Comparison of ENCODE assay signal across 13 mouse cellular contexts in genomic region chr1:132289965-132290364, GRCm38 (mm10). TPM values are rescaled to one million over a fixed set of nuclear protein-coding genes. Genes with fewer than 3 reads are reported as not detected.
A peak's percentile ranks its signal among the peaks of the same experiment; 100 is the strongest.
DNase-seq lines count a peak whose midpoint lies in the region; ATAC-seq and TF ChIP-seq lines count a peak whose summit lies in the region.
"Had no signal": no experiment of that assay in that cellular context is flagged by ENCODE, and none has a peak within 500 bp of the region (broad histone marks: within the 10 kb centered on the region; RNA-seq: fewer than 3 reads in every experiment).

No protein-coding gene starts in this region.

- no peaks in the 10 kb centered on the region for H3K9me3 ChIP-seq in megakaryocyte, embryonic 14.5 days
- no peaks in the 10 kb centered on the region for H3K9me3 ChIP-seq in hindbrain, embryonic 13.5 days
- H3K9me3 ChIP-seq: limb, embryonic 10.5 days; lung, embryonic 15.5 days had no signal

- no peak for TF ChIP-seq CTCF in cerebellum, adult 2 months (IDR thresholded peaks at IDR 0.05; ENCODE audit: borderline replicate concordance, insufficient read depth, low read depth, low read length)

- H3K4me2 ChIP-seq in hindbrain, embryonic 13.5 days, result no peak overlapping the region
- H3K4me2 ChIP-seq: lung, embryonic 15.5 days had no signal

- peaks cover 90% of the 10 kb centered on the region for H3K27me3 ChIP-seq in megakaryocyte, embryonic 14.5 days (replicated peaks)
- no peaks in the 10 kb centered on the region for H3K27me3 ChIP-seq in cerebellum, adult 2 months (ENCODE audit: control insufficient read depth, insufficient read depth, low read length)
- H3K27me3 ChIP-seq in hindbrain, embryonic 13.5 days, result 0 out of 2 replicates have a peak, but pooled peaks cover 8% of the 10 kb centered on the region
- H3K27me3 ChIP-seq: lung, embryonic 15.5 days had no signal

- 0 out of 2 replicates have a peak, but pooled peaks have one; percentile 15 for TF ChIP-seq POLR2A in cerebellum, adult 2 months (IDR thresholded peaks at IDR 0.05; ENCODE audit: borderline replicate concordance, insufficient read depth, low read length)

- no peak for ATAC-seq in megakaryocyte, adult 5-6 weeks (ENCODE audit: poor library complexity, severe bottlenecking)
- ATAC-seq in hindbrain, embryonic 13.5 days (ENCODE audit: low FRiP score), result no peak

- peak; percentile 58 to 75 for DNase-seq in cerebellum, adult 2 months
- peak; percentile 87 for DNase-seq in retina, postnatal 1 day
- DNase-seq in adrenal gland, adult 18-20 months (ENCODE audit: low spot score in 2 of 2), result no peak
- DNase-seq in layer of hippocampus, postnatal 36 days, result no peak
- DNase-seq: adrenal gland, adult 8-10 months; embryo, embryonic 11 days; thymus, postnatal 36 days had no signal

- peaks cover 5% of the 10 kb centered on the region for H3K4me1 ChIP-seq in megakaryocyte, embryonic 14.5 days
- peaks cover 34% of the 10 kb centered on the region for H3K4me1 ChIP-seq in cerebellum, adult 2 months (ENCODE audit: control insufficient read depth, insufficient read depth, low read length)
- H3K4me1 ChIP-seq in hindbrain, embryonic 13.5 days (replicated peaks), result peaks cover 58% of the 10 kb centered on the region

- no peaks in the 10 kb centered on the region for H3K36me3 ChIP-seq in megakaryocyte, embryonic 14.5 days (replicated peaks; ENCODE audit: low read length)
- no peaks in the 10 kb centered on the region for H3K36me3 ChIP-seq in hindbrain, embryonic 13.5 days
- H3K36me3 ChIP-seq: limb, embryonic 10.5 days; lung, embryonic 15.5 days had no signal

- H3K27ac ChIP-seq in cerebellum, adult 2 months (ENCODE audit: insufficient read depth, low read length), result no peak overlapping the region
- H3K27ac ChIP-seq in hindbrain, embryonic 13.5 days, result peak overlapping the region; percentile 75
- H3K27ac ChIP-seq: kidney, postnatal 0 days; limb, embryonic 10.5 days; lung, embryonic 15.5 days had no signal

- 17% methylated on average over 6 of the region's 6 CpGs for WGBS in cerebellum, adult 2 months
- WGBS in hindbrain, embryonic 13.5 days, result 46% methylated on average over 6 of the region's 6 CpGs

- H3K9ac ChIP-seq in hindbrain, embryonic 13.5 days, result 0 out of 2 replicates have a peak overlapping the region, but pooled peaks have one; percentile 5
- H3K9ac ChIP-seq: lung, embryonic 15.5 days had no signal

- H3K4me3 ChIP-seq in megakaryocyte, embryonic 14.5 days (replicated peaks), result peak overlapping the region; percentile 19
- no peak overlapping the region for H3K4me3 ChIP-seq in cerebellum, adult 2 months (replicated peaks; ENCODE audit: insufficient read depth, low read depth, low read length)
- no peak overlapping the region for H3K4me3 ChIP-seq in hindbrain, embryonic 13.5 days
- H3K4me3 ChIP-seq: limb, embryonic 10.5 days; lung, embryonic 15.5 days had no signal

RNA-seq across cellular contexts. Expression of gene Klhdc8a, which starts 8.5 kb away (rescaled TPM):
- not detected in 2 replicates for polyA plus RNA-seq in megakaryocyte, embryonic 14.5 days (2012; ENCODE audit: insufficient read depth, low replicate concordance)
- not detected in 2 replicates for total RNA-seq in megakaryocyte, adult 5-6 weeks (2015)
- total RNA-seq in megakaryocyte, adult 5-6 weeks (2017), result not detected in 2 replicates
- 25.1 and 29.6 TPM in 2 replicates for polyA plus RNA-seq in cerebellum, adult 2 months (2012; rRNA removed)
- polyA plus RNA-seq in hindbrain, embryonic 13.5 days (2015; fragmentation: Nextera tagmentation; extraction: Ambion mirVana), result 5.1 and 5.4 TPM in 2 replicates
- 100 to 1,000 TPM; 114 to 144 TPM for total RNA-seq in adrenal gland, adult 18-20 months (2021)
- 1 to 10 TPM; 3.0 to 3.3 TPM for total RNA-seq in layer of hippocampus, postnatal 36 days (2021)
- polyA plus RNA-seq: limb, embryonic 10.5 days had no signal

RNA-seq across cellular contexts. Expression of gene Nuak2, which starts 26.0 kb away (rescaled TPM):
- 1.3 and 1.7 TPM in 2 replicates for polyA plus RNA-seq in megakaryocyte, embryonic 14.5 days (2012; ENCODE audit: insufficient read depth, low replicate concordance)
- total RNA-seq in megakaryocyte, adult 5-6 weeks (2015), result 23.9 and 24.2 TPM in 2 replicates
- total RNA-seq in megakaryocyte, adult 5-6 weeks (2017), result 14.3 and 16.7 TPM in 2 replicates
- polyA plus RNA-seq in cerebellum, adult 2 months (2012; rRNA removed), result 2.9 and 3.3 TPM in 2 replicates
- polyA plus RNA-seq in hindbrain, embryonic 13.5 days (2015; fragmentation: Nextera tagmentation; extraction: Ambion mirVana), result 17.6 and 22.5 TPM in 2 replicates
- 1 to 10 TPM; 4.6 to 6.9 TPM for total RNA-seq in adrenal gland, adult 18-20 months (2021)
- total RNA-seq in layer of hippocampus, postnatal 36 days (2021), result 1 to 10 TPM in 1 of 2 experiments, under 1 TPM in 1; 0.63 to 1.1 TPM

Comparison
In these comparisons a context has a peak if more than half of its experiments do, and no peak if none do; other contexts are left out.
1. DNase-seq: peak in cerebellum, adult 2 months (2 of 2) and retina, postnatal 1 day (single experiment); none in adrenal gland, adult 18-20 months (0 of 2) and layer of hippocampus, postnatal 36 days (0 of 2).
2. RNA of gene Klhdc8a, which starts 8.5 kb away (total RNA-seq): 114 to 144 TPM in adrenal gland, adult 18-20 months; 3.0 to 3.3 TPM in layer of hippocampus, postnatal 36 days and not detected in megakaryocyte, adult 5-6 weeks; every median in the first group is over 10 times any median in the second.